Mouse (Mus musculus): ENCODE results near the gene Adora2a. TPM values are rescaled to one million over a fixed set of nuclear protein-coding genes. Genes with fewer than 3 reads are reported as not detected.

Adora2a gene
- 0.52 TPM for polyA plus RNA-seq (2015; fragmentation: Illumina TruSeq; extraction: RNeasy Lipid Tissue Mini Kit (QIAGEN cat#74804); ENCODE audit: insufficient read depth, low read depth, low replicate concordance)

GRCm38 (mm10) chr10:75316872-75316907 is at the start of gene Adora2a:
Gene Adora2a (plus strand): TSS chr10:75316877.

Other genes starting within 250 kb of the Adora2a start
- gene Specc1l, start 104.8 kb upstream of the Adora2a start, polyA plus RNA-seq (2015; fragmentation: Illumina TruSeq; extraction: RNeasy Lipid Tissue Mini Kit (QIAGEN cat#74804); ENCODE audit: insufficient read depth, low read depth, low replicate concordance) = 8.2 TPM
- 3.7 TPM for gene Upb1, start 84.2 kb downstream of the Adora2a start, polyA plus RNA-seq (2015; fragmentation: Illumina TruSeq; extraction: RNeasy Lipid Tissue Mini Kit (QIAGEN cat#74804); ENCODE audit: insufficient read depth, low read depth, low replicate concordance)
- 13.6 TPM for gene Snrpd3, start 200.7 kb downstream of the Adora2a start, polyA plus RNA-seq (2015; fragmentation: Illumina TruSeq; extraction: RNeasy Lipid Tissue Mini Kit (QIAGEN cat#74804); ENCODE audit: insufficient read depth, low read depth, low replicate concordance)
- 17.1 TPM for gene Gucd1, start 201.1 kb downstream of the Adora2a start, polyA plus RNA-seq (2015; fragmentation: Illumina TruSeq; extraction: RNeasy Lipid Tissue Mini Kit (QIAGEN cat#74804); ENCODE audit: insufficient read depth, low read depth, low replicate concordance)
- gene Lrrc75b, start 243.5 kb downstream of the Adora2a start, polyA plus RNA-seq (2015; fragmentation: Illumina TruSeq; extraction: RNeasy Lipid Tissue Mini Kit (QIAGEN cat#74804); ENCODE audit: insufficient read depth, low read depth, low replicate concordance) = 1.8 TPM
- 317 TPM for gene Ggt1, start 244.7 kb downstream of the Adora2a start, polyA plus RNA-seq (2015; fragmentation: Illumina TruSeq; extraction: RNeasy Lipid Tissue Mini Kit (QIAGEN cat#74804); ENCODE audit: insufficient read depth, low read depth, low replicate concordance)

All from pancreas, adult 10 weeks (tissue).